Mouse (Mus musculus) lung, postnatal 4 days (tissue): ENCODE data around the gene Ubash3b.

Experiments used
- DNase-seq, 2 experiments: peaks; one replicate each; pipeline ENCODE4 v3.0.0; 2021

Ubash3b gene

GRCm38 (mm10) chr9:41134907-41135306 lies 26.6 kb downstream of the Ubash3b start:
- peak in 1 of 2 experiments; percentile 26 for DNase-seq

- no peak for DNase-seq
These were observed 30.9 kb downstream of the Ubash3b start for GRCm38 (mm10) chr9:41130563-41130962.

- no peak for DNase-seq
These were observed 31.6 kb downstream of the Ubash3b start for GRCm38 (mm10) chr9:41129802-41130480.

- DNase-seq: no peak
These were observed 32.2 kb downstream of the Ubash3b start for GRCm38 (mm10) chr9:41129273-41129672.

- DNase-seq: no peak
These were observed 34.8 kb downstream of the Ubash3b start for GRCm38 (mm10) chr9:41126723-41127122.

- no peak for DNase-seq
These were observed 37.2 kb downstream of the Ubash3b start for GRCm38 (mm10) chr9:41124305-41124704.

- peak in 1 of 2 experiments; percentile 41 for DNase-seq
These were observed 38.9 kb downstream of the Ubash3b start for GRCm38 (mm10) chr9:41122390-41123110.

GRCm38 (mm10) chr9:41121701-41122354 lies 39.7 kb downstream of the Ubash3b start:
- no peak for DNase-seq

GRCm38 (mm10) chr9:41119958-41120357 lies 41.5 kb downstream of the Ubash3b start:
- DNase-seq: no peak

- DNase-seq: no peak
These were observed 43.4 kb downstream of the Ubash3b start for GRCm38 (mm10) chr9:41118065-41118464.

- no peak for DNase-seq
These were observed 45.4 kb downstream of the Ubash3b start for GRCm38 (mm10) chr9:41116126-41116525.

GRCm38 (mm10) chr9:41114367-41114766 lies 47.1 kb downstream of the Ubash3b start:
- no peak for DNase-seq

GRCm38 (mm10) chr9:41109749-41110148 lies 51.7 kb downstream of the Ubash3b start:
- DNase-seq: no peak

GRCm38 (mm10) chr9:41108324-41109180 lies 52.9 kb downstream of the Ubash3b start:
- peak; percentile 51 to 78 for DNase-seq

- DNase-seq: peak; percentile 41 to 55
These were observed 56.3 kb downstream of the Ubash3b start for GRCm38 (mm10) chr9:41105201-41105643.

- no peak for DNase-seq
These were observed 57.8 kb downstream of the Ubash3b start for GRCm38 (mm10) chr9:41103722-41104121.

GRCm38 (mm10) chr9:41102613-41103012 lies 58.9 kb downstream of the Ubash3b start:
- DNase-seq: peak in 1 of 2 experiments; percentile 34

- DNase-seq: no peak
These were observed 61.6 kb downstream of the Ubash3b start for GRCm38 (mm10) chr9:41099897-41100296.

- no peak for DNase-seq
These were observed 62.4 kb downstream of the Ubash3b start for GRCm38 (mm10) chr9:41099067-41099466.

- DNase-seq: no peak
These were observed 63.4 kb downstream of the Ubash3b start for GRCm38 (mm10) chr9:41098065-41098464.

- DNase-seq: no peak
These were observed 69.5 kb downstream of the Ubash3b start for GRCm38 (mm10) chr9:41091993-41092392.

- no peak for DNase-seq
These were observed 70.3 kb downstream of the Ubash3b start for GRCm38 (mm10) chr9:41091187-41091586.
